Mouse (Mus musculus): ENCODE results near the gene Hoxb6.

Hoxb6 gene

GRCm38 (mm10) chr11:96301064-96301431 lies 8.8 kb downstream of the Hoxb6 start:
- DNase-seq (ENCODE audit: low read depth, low spot score): no peak

- no peak for DNase-seq (ENCODE audit: low read depth, low spot score)
Observed at GRCm38 (mm10) chr11:96301837-96302236, 9.6 kb downstream of the Hoxb6 start.

GRCm38 (mm10) chr11:96302381-96303150 lies 10.3 kb downstream of the Hoxb6 start:
- DNase-seq (ENCODE audit: low read depth, low spot score): no peak

GRCm38 (mm10) chr11:96303151-96304099 lies 11.1 kb downstream of the Hoxb6 start, which contains the start of gene Hoxb5:
Gene Hoxb5, plus strand, starts transcription at chr11:96303336.
- peak; percentile 53 for DNase-seq (ENCODE audit: low read depth, low spot score)

GRCm38 (mm10) chr11:96304381-96305195 lies 12.3 kb downstream of the Hoxb6 start:
- DNase-seq (ENCODE audit: low read depth, low spot score): no peak

GRCm38 (mm10) chr11:96305505-96306182 lies 13.4 kb downstream of the Hoxb6 start:
- no peak for DNase-seq (ENCODE audit: low read depth, low spot score)

GRCm38 (mm10) chr11:96306183-96306907 lies 14.1 kb downstream of the Hoxb6 start:
- DNase-seq (ENCODE audit: low read depth, low spot score): no peak

GRCm38 (mm10) chr11:96306908-96307269 lies 14.6 kb downstream of the Hoxb6 start:
- no peak for DNase-seq (ENCODE audit: low read depth, low spot score)

- DNase-seq (ENCODE audit: low read depth, low spot score): no peak
Observed at GRCm38 (mm10) chr11:96308763-96309162, 16.5 kb downstream of the Hoxb6 start.

GRCm38 (mm10) chr11:96309288-96309687 lies 17.0 kb downstream of the Hoxb6 start:
- DNase-seq (ENCODE audit: low read depth, low spot score): no peak

GRCm38 (mm10) chr11:96310183-96310938 lies 18.1 kb downstream of the Hoxb6 start:
- no peak for DNase-seq (ENCODE audit: low read depth, low spot score)

- no peak for DNase-seq (ENCODE audit: low read depth, low spot score)
Observed at GRCm38 (mm10) chr11:96311097-96311496, 18.8 kb downstream of the Hoxb6 start.

GRCm38 (mm10) chr11:96311520-96312417 lies 19.5 kb downstream of the Hoxb6 start:
- peak; percentile 56 for DNase-seq (ENCODE audit: low read depth, low spot score)

GRCm38 (mm10) chr11:96313134-96313533 lies 20.9 kb downstream of the Hoxb6 start:
- DNase-seq (ENCODE audit: low read depth, low spot score): no peak

- no peak for DNase-seq (ENCODE audit: low read depth, low spot score)
Observed at GRCm38 (mm10) chr11:96313806-96314428, 21.6 kb downstream of the Hoxb6 start.

- no peak for DNase-seq (ENCODE audit: low read depth, low spot score)
Observed at GRCm38 (mm10) chr11:96314671-96315343, 22.5 kb downstream of the Hoxb6 start.

GRCm38 (mm10) chr11:96315344-96315681 lies 23.0 kb downstream of the Hoxb6 start:
- DNase-seq (ENCODE audit: low read depth, low spot score): no peak

Measured in 3T3-L1 (cell line).